Mouse (Mus musculus): Measurements from ENCODE around the gene Usp22. TPM values are rescaled to one million over a fixed set of nuclear protein-coding genes. Genes with fewer than 3 reads are reported as not detected.
A peak's percentile ranks its signal among the peaks of the same experiment; 100 is the strongest.
"Not testable (repeated sequence)": the region's sequence is repeated elsewhere in the genome, so short reads cannot be mapped to it uniquely, and the experiment has no call there.

The Usp22 gene
- polyA plus RNA-seq, 2 experiments = 8.2 to 12.8 TPM

DNA sequence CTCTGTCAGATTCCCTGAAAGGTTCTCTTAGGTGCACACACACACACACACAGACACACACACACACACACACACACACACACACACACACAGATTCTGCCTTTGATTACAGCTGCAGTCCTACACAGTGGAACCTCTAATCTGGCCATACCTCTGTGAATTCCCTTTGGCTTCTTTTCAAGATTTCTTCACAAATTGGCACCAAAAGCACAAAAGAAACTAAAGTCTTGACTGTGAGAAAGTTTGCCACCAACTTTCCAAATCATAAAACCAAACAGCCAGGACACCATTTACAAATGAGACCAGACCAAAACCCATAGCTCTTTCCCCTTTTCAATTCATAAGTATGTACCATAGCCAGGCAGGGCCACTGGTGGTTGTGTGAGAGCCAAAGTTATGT lies 23.1 kb upstream of the Usp22 start:
- Histone ChIP-seq H3K4me3 (ENCODE audit: insufficient read depth in 1 of 2, low read depth in 2 of 2, low read length in 2 of 2) (no peak overlapping the region), H3K27me3 (ENCODE audit: control insufficient read depth, insufficient read depth, low read length) (peaks cover 7% of the 10 kb centered on the region; the same call in 1 of the 2 replicates), H3K4me2 (ENCODE audit: low read depth) (no peak overlapping the region), H3K36me3 (replicated peaks; ENCODE audit: control insufficient read depth, insufficient read depth, low read depth) (no peaks in the 10 kb centered on the region), H3K9ac (replicated peaks) (no peak overlapping the region), H3K4me1 (replicated peaks; ENCODE audit: control insufficient read depth in 2 of 2, insufficient read depth in 2 of 2, low read length in 1 of 2) (no peaks in the 10 kb centered on the region), H3K27ac (no peak overlapping the region), H3K9me3 (ENCODE audit: control insufficient read depth, low read length) (no peaks in the 10 kb centered on the region)
- ATAC-seq (ENCODE audit: insufficient read depth) (no peak), DNase-seq (ENCODE audit: low read depth in 3 of 3, low spot score in 3 of 3) (no peak)
- TF ChIP-seq CTCF (IDR thresholded peaks at IDR 0.05; ENCODE audit: low read depth) (no peak), EP300 (IDR thresholded peaks at IDR 0.05; ENCODE audit: low read depth) (no peak)

DNA sequence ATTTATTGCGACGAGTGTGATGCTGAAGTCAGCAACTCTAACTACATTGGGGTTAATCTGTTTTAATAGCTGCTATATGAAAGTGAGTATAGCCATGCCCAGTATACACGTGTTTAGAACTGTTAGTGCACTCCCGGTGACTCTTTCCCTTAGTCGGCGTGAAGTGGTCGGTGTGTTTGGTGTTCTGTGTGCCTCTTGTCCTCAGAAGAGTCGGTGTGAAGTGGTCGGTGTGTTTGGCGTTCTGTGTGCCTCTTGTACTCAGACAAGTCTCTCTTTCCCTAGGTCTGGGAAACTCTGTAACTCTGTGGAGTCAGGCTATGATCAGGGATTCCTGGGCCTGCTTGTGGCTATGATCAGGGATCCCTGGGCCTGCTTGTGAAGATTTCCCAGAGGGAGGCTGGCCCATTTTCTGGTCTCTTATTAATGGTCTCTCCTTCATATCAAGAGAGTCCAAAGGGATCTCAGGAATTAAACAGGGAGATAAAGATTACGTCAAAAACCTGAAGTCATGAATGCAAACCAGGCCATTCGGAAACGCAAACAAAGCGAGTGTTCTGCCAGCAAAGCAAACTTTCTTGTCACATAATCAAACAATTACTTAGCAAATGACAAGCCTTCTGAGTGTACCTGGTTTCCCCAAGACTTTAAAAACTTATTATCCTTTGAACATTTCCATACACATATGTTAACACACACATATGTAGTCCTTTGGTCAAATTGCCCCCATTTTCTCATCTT lies 21.9 kb upstream of the Usp22 start:
- Histone ChIP-seq H3K9me3 (ENCODE audit: control insufficient read depth, low read length) (no peaks in the 10 kb centered on the region), H3K27me3 (ENCODE audit: control insufficient read depth, insufficient read depth, low read length) (peaks cover 7% of the 10 kb centered on the region; the same call in 1 of the 2 replicates), H3K27ac (no peak overlapping the region), H3K9ac (replicated peaks) (no peak overlapping the region), H3K4me2 (ENCODE audit: low read depth) (no peak overlapping the region), H3K4me1 (replicated peaks; ENCODE audit: control insufficient read depth in 2 of 2, insufficient read depth in 2 of 2, low read length in 1 of 2) (no peaks in the 10 kb centered on the region), H3K36me3 (replicated peaks; ENCODE audit: control insufficient read depth, insufficient read depth, low read depth) (no peaks in the 10 kb centered on the region), H3K4me3 (ENCODE audit: insufficient read depth in 1 of 2, low read depth in 2 of 2, low read length in 2 of 2) (no peak overlapping the region)
- TF ChIP-seq CTCF (IDR thresholded peaks at IDR 0.05; ENCODE audit: low read depth) (no peak), EP300 (IDR thresholded peaks at IDR 0.05; ENCODE audit: low read depth) (no peak)
- no peak for ATAC-seq (ENCODE audit: insufficient read depth)
- WGBS (ENCODE audit: insufficient replicate concordance) = 67% methylated on average over 14 of the region's 14 CpGs
- no peak for DNase-seq (ENCODE audit: low read depth in 3 of 3, low spot score in 3 of 3)

DNA sequence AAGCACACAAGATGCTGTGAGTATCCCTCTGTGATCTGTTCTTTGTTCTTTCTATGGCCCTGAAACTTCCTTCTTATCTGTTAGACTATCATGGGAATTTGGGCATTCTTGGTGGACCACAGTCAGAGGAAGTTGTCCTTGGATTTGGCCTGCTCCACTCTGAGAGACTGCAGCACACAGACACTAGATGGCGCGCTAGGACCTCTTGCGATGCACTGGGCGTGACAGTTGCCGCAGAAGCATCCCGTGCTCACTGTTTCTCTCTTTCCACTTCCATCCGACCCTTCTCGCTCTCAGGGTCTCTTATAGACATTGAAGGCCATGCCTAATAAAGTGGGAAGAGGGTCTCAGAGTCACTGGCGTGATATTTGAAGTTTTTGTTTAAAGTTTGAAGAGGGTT lies 18.5 kb upstream of the Usp22 start:
- Histone ChIP-seq H3K27me3 (ENCODE audit: control insufficient read depth, insufficient read depth, low read length) (peaks cover 7% of the 10 kb centered on the region; the same call in 1 of the 2 replicates), H3K36me3 (replicated peaks; ENCODE audit: control insufficient read depth, insufficient read depth, low read depth) (no peaks in the 10 kb centered on the region), H3K9ac (replicated peaks) (no peak overlapping the region), H3K9me3 (ENCODE audit: control insufficient read depth, low read length) (no peaks in the 10 kb centered on the region), H3K4me1 (replicated peaks; ENCODE audit: control insufficient read depth in 2 of 2, insufficient read depth in 2 of 2, low read length in 1 of 2) (no peaks in the 10 kb centered on the region), H3K4me3 (ENCODE audit: insufficient read depth in 1 of 2, low read depth in 2 of 2, low read length in 2 of 2) (no peak overlapping the region), H3K27ac (no peak overlapping the region), H3K4me2 (ENCODE audit: low read depth) (no peak overlapping the region)
- TF ChIP-seq CTCF (IDR thresholded peaks at IDR 0.05; ENCODE audit: low read depth) (peak; percentile 96), EP300 (IDR thresholded peaks at IDR 0.05; ENCODE audit: low read depth) (no peak)
- ATAC-seq (ENCODE audit: insufficient read depth) (no peak), DNase-seq (ENCODE audit: low read depth in 3 of 3, low spot score in 3 of 3) (peak; percentile 31 to 49 (median 44))
- WGBS (ENCODE audit: insufficient replicate concordance) = 3% methylated on average over 9 of the region's 9 CpGs

DNA sequence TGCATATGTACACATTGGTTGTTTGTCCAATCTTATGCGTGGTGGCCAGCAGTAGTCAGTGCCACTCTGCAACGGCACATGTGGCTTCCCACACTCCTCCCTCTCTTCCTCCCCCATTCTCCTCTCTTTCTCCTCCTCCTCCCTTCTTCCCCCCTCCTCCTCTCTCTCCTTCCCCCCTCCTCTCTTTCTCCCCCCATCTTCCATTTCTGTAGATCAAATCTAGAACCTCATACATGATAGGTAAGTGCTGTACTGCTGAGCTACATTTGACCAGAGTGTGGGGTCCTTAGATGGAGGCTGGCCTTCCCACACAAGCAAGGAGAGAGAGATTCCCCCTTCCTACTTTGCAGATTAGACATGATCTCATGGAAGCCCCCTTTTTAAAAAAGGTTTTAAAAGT lies 17.9 kb upstream of the Usp22 start:
- TF ChIP-seq EP300 (IDR thresholded peaks at IDR 0.05; ENCODE audit: low read depth) (no peak), CTCF (IDR thresholded peaks at IDR 0.05; ENCODE audit: low read depth) (no peak)
- Histone ChIP-seq H3K4me3 (ENCODE audit: insufficient read depth in 1 of 2, low read depth in 2 of 2, low read length in 2 of 2) (no peak overlapping the region), H3K36me3 (replicated peaks; ENCODE audit: control insufficient read depth, insufficient read depth, low read depth) (no peaks in the 10 kb centered on the region), H3K9ac (replicated peaks) (no peak overlapping the region), H3K27ac (no peak overlapping the region), H3K27me3 (ENCODE audit: control insufficient read depth, insufficient read depth, low read length) (peaks cover 7% of the 10 kb centered on the region; the same call in 1 of the 2 replicates), H3K4me1 (replicated peaks; ENCODE audit: control insufficient read depth in 2 of 2, insufficient read depth in 2 of 2, low read length in 1 of 2) (no peaks in the 10 kb centered on the region), H3K4me2 (ENCODE audit: low read depth) (no peak overlapping the region), H3K9me3 (ENCODE audit: control insufficient read depth, low read length) (no peaks in the 10 kb centered on the region)
- no peak for ATAC-seq (ENCODE audit: insufficient read depth)
- DNase-seq (ENCODE audit: low read depth in 3 of 3, low spot score in 3 of 3) = no peak
- 69% methylated on average over 2 of the region's 2 CpGs for WGBS (ENCODE audit: insufficient replicate concordance)

DNA sequence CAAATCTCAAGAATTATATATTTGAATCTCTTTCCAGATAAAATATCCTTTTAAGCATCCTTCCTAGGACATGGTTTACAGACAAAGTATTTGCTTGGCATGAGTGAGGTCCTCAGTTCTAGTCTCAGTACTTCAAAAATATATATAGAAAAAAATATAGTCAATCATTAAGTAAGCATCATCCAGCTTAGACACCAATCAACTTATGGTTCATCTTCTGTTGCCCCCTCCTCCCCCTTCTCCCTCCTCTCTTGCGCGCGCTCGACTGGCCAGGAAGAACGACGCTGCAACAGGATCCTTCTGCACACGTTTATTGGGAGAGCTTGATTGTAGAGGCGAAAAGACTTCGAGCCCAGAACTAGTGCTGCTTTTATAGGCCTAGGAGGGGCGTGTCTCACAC lies 17.3 kb upstream of the Usp22 start:
- not testable (repeated sequence) for H3K4me2 ChIP-seq (ENCODE audit: low read depth); DNase-seq (ENCODE audit: low read depth in 3 of 3, low spot score in 3 of 3); H3K9ac ChIP-seq (replicated peaks); ATAC-seq (ENCODE audit: insufficient read depth); H3K36me3 ChIP-seq (replicated peaks; ENCODE audit: control insufficient read depth, insufficient read depth, low read depth); H3K9me3 ChIP-seq (ENCODE audit: control insufficient read depth, low read length); H3K27ac ChIP-seq; H3K4me3 ChIP-seq (ENCODE audit: insufficient read depth in 1 of 2, low read depth in 2 of 2, low read length in 2 of 2); H3K4me1 ChIP-seq (replicated peaks; ENCODE audit: control insufficient read depth in 2 of 2, insufficient read depth in 2 of 2, low read length in 1 of 2); H3K27me3 ChIP-seq (ENCODE audit: control insufficient read depth, insufficient read depth, low read length)
- WGBS (ENCODE audit: insufficient replicate concordance) = 80% methylated on average over 7 of the region's 10 CpGs

Measured in liver, embryonic 14.5 days (tissue).